Mouse (Mus musculus): ENCODE results near the gene Nfatc4. TPM values are rescaled to one million over a fixed set of nuclear protein-coding genes. Genes with fewer than 3 reads are reported as not detected.

Gene Nfatc4
- polyA plus RNA-seq, 1 experiment from 2014 or later, result 5.5 TPM

GRCm38 (mm10) chr14:55814885-55815284 lies 8.1 kb upstream of the Nfatc4 start:
- Histone ChIP-seq H3K27me3 (ENCODE audit: control insufficient read depth, insufficient read depth, low read length) (no peaks in the 10 kb centered on the region), H3K4me1 (ENCODE audit: control insufficient read depth, insufficient read depth, low read length) (no peaks in the 10 kb centered on the region), H3K27ac (ENCODE audit: low read depth, low read length) (no peak overlapping the region), H3K4me2 (ENCODE audit: low read depth, low read length) (peak overlapping the region; percentile 68), H3K36me3 (ENCODE audit: control insufficient read depth, insufficient read depth, low read length) (no peaks in the 10 kb centered on the region), H3K4me3 (ENCODE audit: low read depth, low read length) (peak overlapping the region; percentile 41), H3K9me3 (ENCODE audit: control insufficient read depth, low read length) (no peaks in the 10 kb centered on the region), H3K9ac (replicated peaks; ENCODE audit: low read depth, low read length) (peak overlapping the region; percentile 53)
- ATAC-seq (ENCODE audit: low read depth), result peak; percentile 88
- WGBS, result 29% methylated on average over 16 of the region's 16 CpGs

GRCm38 (mm10) chr14:55815310-55815751 lies 7.6 kb upstream of the Nfatc4 start:
- peak; percentile 67 for ATAC-seq (ENCODE audit: low read depth)
- Histone ChIP-seq H3K36me3 (ENCODE audit: control insufficient read depth, insufficient read depth, low read length) (no peaks in the 10 kb centered on the region), H3K4me2 (ENCODE audit: low read depth, low read length) (peak overlapping the region; percentile 68), H3K9ac (replicated peaks; ENCODE audit: low read depth, low read length) (peak overlapping the region; percentile 53), H3K27me3 (ENCODE audit: control insufficient read depth, insufficient read depth, low read length) (no peaks in the 10 kb centered on the region), H3K27ac (ENCODE audit: low read depth, low read length) (no peak overlapping the region), H3K9me3 (ENCODE audit: control insufficient read depth, low read length) (no peaks in the 10 kb centered on the region), H3K4me1 (ENCODE audit: control insufficient read depth, insufficient read depth, low read length) (no peaks in the 10 kb centered on the region), H3K4me3 (ENCODE audit: low read depth, low read length) (peak overlapping the region; percentile 41)
- 23% methylated on average over 17 of the region's 17 CpGs for WGBS

- Histone ChIP-seq H3K4me1 (ENCODE audit: control insufficient read depth, insufficient read depth, low read length) (peaks cover 5% of the 10 kb centered on the region), H3K9ac (replicated peaks; ENCODE audit: low read depth, low read length) (no peak overlapping the region), H3K36me3 (ENCODE audit: control insufficient read depth, insufficient read depth, low read length) (no peaks in the 10 kb centered on the region), H3K4me2 (ENCODE audit: low read depth, low read length) (no peak overlapping the region), H3K27me3 (ENCODE audit: control insufficient read depth, insufficient read depth, low read length) (no peaks in the 10 kb centered on the region), H3K27ac (ENCODE audit: low read depth, low read length) (no peak overlapping the region), H3K4me3 (ENCODE audit: low read depth, low read length) (no peak overlapping the region), H3K9me3 (ENCODE audit: control insufficient read depth, low read length) (no peaks in the 10 kb centered on the region)
- no peak for ATAC-seq (ENCODE audit: low read depth)
- WGBS, result 81% methylated on average over 7 of the region's 7 CpGs
Measured at GRCm38 (mm10) chr14:55819845-55820405, 3.0 kb upstream of the Nfatc4 start.

- Histone ChIP-seq H3K36me3 (ENCODE audit: control insufficient read depth, insufficient read depth, low read length) (no peaks in the 10 kb centered on the region), H3K4me2 (ENCODE audit: low read depth, low read length) (no peak overlapping the region), H3K4me1 (ENCODE audit: control insufficient read depth, insufficient read depth, low read length) (peaks cover 9% of the 10 kb centered on the region), H3K27ac (ENCODE audit: low read depth, low read length) (no peak overlapping the region), H3K4me3 (ENCODE audit: low read depth, low read length) (no peak overlapping the region), H3K27me3 (ENCODE audit: control insufficient read depth, insufficient read depth, low read length) (no peaks in the 10 kb centered on the region), H3K9ac (replicated peaks; ENCODE audit: low read depth, low read length) (no peak overlapping the region), H3K9me3 (ENCODE audit: control insufficient read depth, low read length) (no peaks in the 10 kb centered on the region)
- ATAC-seq (ENCODE audit: low read depth), result no peak
- 85% methylated on average over 9 of the region's 9 CpGs for WGBS
Measured at GRCm38 (mm10) chr14:55820576-55820975, 2.4 kb upstream of the Nfatc4 start.

- 7% methylated on average over 13 of the region's 13 CpGs for WGBS
- no peaks in the 10 kb centered on the region for H3K36me3 ChIP-seq (ENCODE audit: control insufficient read depth, insufficient read depth, low read length)
- H3K27me3 ChIP-seq (ENCODE audit: control insufficient read depth, insufficient read depth, low read length), result no peaks in the 10 kb centered on the region
- peak overlapping the region; percentile 87 for H3K4me2 ChIP-seq (ENCODE audit: low read depth, low read length)
- H3K9me3 ChIP-seq (ENCODE audit: control insufficient read depth, low read length), result no peaks in the 10 kb centered on the region
- peaks cover 11% of the 10 kb centered on the region for H3K4me1 ChIP-seq (ENCODE audit: control insufficient read depth, insufficient read depth, low read length)
- peak overlapping the region; percentile 64 for H3K9ac ChIP-seq (replicated peaks; ENCODE audit: low read depth, low read length)
- H3K4me3 ChIP-seq (ENCODE audit: low read depth, low read length), result peak overlapping the region; percentile 50
- no peak for ATAC-seq (ENCODE audit: low read depth)
- H3K27ac ChIP-seq (ENCODE audit: low read depth, low read length), result peak overlapping the region; percentile 67; the same call in 1 of the 2 replicates
Measured at GRCm38 (mm10) chr14:55822435-55822990, 431 bp upstream of the Nfatc4 start.

GRCm38 (mm10) chr14:55824001-55824480 lies 1.1 kb downstream of the Nfatc4 start:
- WGBS, result 3% methylated on average over 10 of the region's 10 CpGs
- Histone ChIP-seq H3K9me3 (ENCODE audit: control insufficient read depth, low read length) (no peaks in the 10 kb centered on the region), H3K4me3 (ENCODE audit: low read depth, low read length) (peak overlapping the region; percentile 50), H3K27me3 (ENCODE audit: control insufficient read depth, insufficient read depth, low read length) (no peaks in the 10 kb centered on the region), H3K9ac (replicated peaks; ENCODE audit: low read depth, low read length) (0 out of 2 replicates have a peak overlapping the region, but pooled peaks have one; percentile 64), H3K36me3 (ENCODE audit: control insufficient read depth, insufficient read depth, low read length) (no peaks in the 10 kb centered on the region), H3K4me1 (ENCODE audit: control insufficient read depth, insufficient read depth, low read length) (peaks cover 11% of the 10 kb centered on the region), H3K27ac (ENCODE audit: low read depth, low read length) (peak overlapping the region; percentile 11; the same call in 1 of the 2 replicates), H3K4me2 (ENCODE audit: low read depth, low read length) (peak overlapping the region; percentile 87)
- 0 out of 2 replicates have a peak, but pooled peaks have one; percentile 5 for ATAC-seq (ENCODE audit: low read depth)

GRCm38 (mm10) chr14:55824481-55825215 lies 1.7 kb downstream of the Nfatc4 start:
- peak overlapping the region; percentile 57 for H3K27ac ChIP-seq (ENCODE audit: low read depth, low read length)
- ATAC-seq (ENCODE audit: low read depth), result no peak
- peaks cover 11% of the 10 kb centered on the region for H3K4me1 ChIP-seq (ENCODE audit: control insufficient read depth, insufficient read depth, low read length)
- H3K9ac ChIP-seq (replicated peaks; ENCODE audit: low read depth, low read length), result peak overlapping the region; percentile 61
- H3K36me3 ChIP-seq (ENCODE audit: control insufficient read depth, insufficient read depth, low read length), result no peaks in the 10 kb centered on the region
- H3K9me3 ChIP-seq (ENCODE audit: control insufficient read depth, low read length), result no peaks in the 10 kb centered on the region
- H3K4me3 ChIP-seq (ENCODE audit: low read depth, low read length), result peak overlapping the region; percentile 50
- H3K27me3 ChIP-seq (ENCODE audit: control insufficient read depth, insufficient read depth, low read length), result no peaks in the 10 kb centered on the region
- peak overlapping the region; percentile 87 for H3K4me2 ChIP-seq (ENCODE audit: low read depth, low read length)
- 2% methylated on average over 32 of the region's 32 CpGs for WGBS

GRCm38 (mm10) chr14:55825216-55826051 lies 2.5 kb downstream of the Nfatc4 start:
- WGBS, result 0% methylated on average over 16 of the region's 37 CpGs
- Histone ChIP-seq H3K4me3 (ENCODE audit: low read depth, low read length) (peak overlapping the region; percentile 42), H3K9me3 (ENCODE audit: control insufficient read depth, low read length) (no peaks in the 10 kb centered on the region), H3K36me3 (ENCODE audit: control insufficient read depth, insufficient read depth, low read length) (no peaks in the 10 kb centered on the region), H3K9ac (replicated peaks; ENCODE audit: low read depth, low read length) (peak overlapping the region; percentile 61), H3K27ac (ENCODE audit: low read depth, low read length) (peak overlapping the region; percentile 57), H3K4me2 (ENCODE audit: low read depth, low read length) (peak overlapping the region; percentile 87), H3K27me3 (ENCODE audit: control insufficient read depth, insufficient read depth, low read length) (no peaks in the 10 kb centered on the region), H3K4me1 (ENCODE audit: control insufficient read depth, insufficient read depth, low read length) (peaks cover 11% of the 10 kb centered on the region)
- ATAC-seq (ENCODE audit: low read depth), result peak; percentile 19; the same call in 1 of the 2 replicates
